Comparison of ENCODE assay signal across 16 mouse cellular contexts in genomic region chr13:45559258-45559657, GRCm38 (mm10).
"Had no signal": no experiment of that assay in that cellular context is flagged by ENCODE, and none has a peak within 500 bp of the region (broad histone marks: within the 10 kb centered on the region; RNA-seq: fewer than 3 reads in every experiment).

No protein-coding gene starts in this region.

- H3K4me2 ChIP-seq: neural tube, embryonic 13.5 days; neural tube, embryonic 15.5 days; stomach, embryonic 15.5 days had no signal

- DNase-seq: retina, postnatal 1 day; right cerebral cortex, adult 18-20 months; right cerebral cortex, postnatal 14 days; right cerebral cortex, postnatal 25 days; right cerebral cortex, postnatal 4 days; spleen, adult 18-20 months; thymus, adult 18-20 months; thymus, adult 2 months; thymus, postnatal 14 days; thymus, postnatal 25 days; thymus, postnatal 36 days; thymus, postnatal 4 days had no signal

- H3K27me3 ChIP-seq: neural tube, embryonic 13.5 days; neural tube, embryonic 15.5 days; stomach, embryonic 15.5 days had no signal

- H3K9ac ChIP-seq: neural tube, embryonic 13.5 days; neural tube, embryonic 15.5 days; stomach, embryonic 15.5 days had no signal

- H3K4me3 ChIP-seq: neural tube, embryonic 13.5 days; neural tube, embryonic 15.5 days; stomach, embryonic 15.5 days had no signal

- H3K9me3 ChIP-seq: neural tube, embryonic 13.5 days; neural tube, embryonic 15.5 days; stomach, embryonic 15.5 days had no signal

- H3K4me1 ChIP-seq: stomach, embryonic 15.5 days had no signal

- H3K27ac ChIP-seq: neural tube, embryonic 13.5 days; neural tube, embryonic 15.5 days; stomach, embryonic 15.5 days; stomach, postnatal 0 days had no signal

- H3K36me3 ChIP-seq: neural tube, embryonic 15.5 days; stomach, embryonic 15.5 days had no signal
